ENCODE assay signal across 26 mouse cellular contexts in the genomic region with DNA sequence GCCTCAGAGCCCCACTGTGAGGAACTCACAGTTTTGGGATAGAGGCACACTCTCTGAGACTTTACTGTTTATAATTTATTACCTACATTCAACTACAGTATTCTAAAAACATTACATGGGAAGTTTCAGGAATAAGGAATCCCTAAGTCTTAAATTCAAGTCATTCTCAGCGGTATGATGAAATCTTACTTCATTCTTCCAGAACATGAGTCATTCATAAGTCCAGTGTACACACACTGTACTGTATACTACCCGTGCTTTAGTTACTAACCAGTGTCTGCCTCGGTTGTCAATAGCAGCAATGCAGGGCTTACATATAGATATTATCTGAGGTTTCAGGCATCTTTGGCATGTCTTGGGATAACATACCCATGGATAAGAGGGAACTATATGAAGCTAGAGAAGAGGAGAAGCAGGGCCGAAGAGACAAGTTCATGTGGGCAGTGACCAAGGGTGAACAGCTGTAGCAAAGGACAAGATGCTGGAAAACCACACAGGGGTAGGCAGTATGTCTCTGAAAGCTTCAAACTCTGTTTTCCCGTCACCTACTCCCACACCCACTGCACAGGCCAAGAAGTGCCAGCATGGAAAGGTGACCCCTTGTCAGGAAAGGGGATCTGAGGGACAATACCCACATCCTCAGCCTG. TPM values are rescaled to one million over a fixed set of nuclear protein-coding genes. Genes with fewer than 3 reads are reported as not detected.
DNase-seq lines count a peak whose midpoint lies in the region; ATAC-seq and TF ChIP-seq lines count a peak whose summit lies in the region.
"Had no signal": no experiment of that assay in that cellular context is flagged by ENCODE, and none has a peak within 500 bp of the region (broad histone marks: within the 10 kb centered on the region; RNA-seq: fewer than 3 reads in every experiment).

No protein-coding gene starts in this region.

- no peaks in the 10 kb centered on the region for H3K9me3 ChIP-seq in heart, embryonic 12.5 days (replicated peaks)
- H3K9me3 ChIP-seq: embryonic facial prominence, embryonic 10.5 days; embryonic facial prominence, embryonic 12.5 days; forebrain, embryonic 10.5 days; forebrain, embryonic 13.5 days; forebrain, embryonic 15.5 days had no signal

- no peak overlapping the region for H3K9ac ChIP-seq in heart, embryonic 12.5 days
- H3K9ac ChIP-seq: embryonic facial prominence, embryonic 12.5 days; forebrain, embryonic 13.5 days; forebrain, embryonic 15.5 days; forebrain, postnatal 0 days had no signal

- no peak for TF ChIP-seq CTCF in C2C12 (IDR thresholded peaks at IDR 0.05; ENCODE audit: control insufficient read depth, insufficient read depth, insufficient read length)
- TF ChIP-seq CTCF in embryonic fibroblast, embryonic 13.5 days (IDR thresholded peaks at IDR 0.05; ENCODE audit: borderline replicate concordance, insufficient read depth, low read length), result no peak

- no peaks in the 10 kb centered on the region for H3K79me2 ChIP-seq in C2C12 (ENCODE audit: control insufficient read depth, insufficient read depth)

- peak overlapping the region; percentile 86 for H3K27ac ChIP-seq in embryonic fibroblast, embryonic 13.5 days (ENCODE audit: insufficient read depth, low read length)
- no peak overlapping the region for H3K27ac ChIP-seq in heart, embryonic 12.5 days (ENCODE audit: poor library complexity, severe bottlenecking)
- H3K27ac ChIP-seq: embryonic facial prominence, embryonic 10.5 days; embryonic facial prominence, embryonic 12.5 days; forebrain, embryonic 10.5 days; forebrain, embryonic 13.5 days; forebrain, embryonic 15.5 days had no signal

- H3K4me1 ChIP-seq in embryonic fibroblast, embryonic 13.5 days (ENCODE audit: control insufficient read depth, insufficient read depth, low read length), result peaks cover 3% of the 10 kb centered on the region
- H3K4me1 ChIP-seq in heart, embryonic 12.5 days (replicated peaks), result peaks cover 11% of the 10 kb centered on the region
- H3K4me1 ChIP-seq: embryonic facial prominence, embryonic 10.5 days; embryonic facial prominence, embryonic 12.5 days; forebrain, embryonic 10.5 days; forebrain, embryonic 13.5 days; forebrain, embryonic 15.5 days had no signal

- TF ChIP-seq POLR2A in embryonic fibroblast, embryonic 13.5 days (IDR thresholded peaks at IDR 0.05; ENCODE audit: low read depth, low read length), result no peak

- no peaks in the 10 kb centered on the region for H3K79me3 ChIP-seq in C2C12 (ENCODE audit: low read depth)

- no peaks in the 10 kb centered on the region for H3K27me3 ChIP-seq in C2C12 (ENCODE audit: control insufficient read depth, insufficient read depth, insufficient read length)
- H3K27me3 ChIP-seq in heart, embryonic 12.5 days (replicated peaks), result no peaks in the 10 kb centered on the region
- H3K27me3 ChIP-seq: embryonic facial prominence, embryonic 12.5 days; forebrain, embryonic 13.5 days; forebrain, embryonic 15.5 days; Patski had no signal

- H3K36me3 ChIP-seq in C2C12 (ENCODE audit: control insufficient read depth, insufficient read depth), result no peaks in the 10 kb centered on the region
- H3K36me3 ChIP-seq in heart, embryonic 12.5 days, result no peaks in the 10 kb centered on the region
- H3K36me3 ChIP-seq: embryonic facial prominence, embryonic 10.5 days; embryonic facial prominence, embryonic 12.5 days; forebrain, embryonic 10.5 days; forebrain, embryonic 15.5 days had no signal

- H3K4me2 ChIP-seq in heart, embryonic 12.5 days, result no peak overlapping the region
- H3K4me2 ChIP-seq: embryonic facial prominence, embryonic 12.5 days; forebrain, embryonic 13.5 days; forebrain, embryonic 15.5 days had no signal

- ATAC-seq in heart, embryonic 12.5 days (ENCODE audit: insufficient number of reproducible peaks, low FRiP score), result no peak
- ATAC-seq: activated CD4-positive, CD25-positive, alpha-beta regulatory T cell, adult 4 months; forebrain, embryonic 13.5 days; forebrain, embryonic 15.5 days; forebrain, postnatal 0 days; Patski had no signal

- intact Hi-C loops in heart, postnatal 36 days (cut with DNase I), result no loop called here

- no peak overlapping the region for H3ac ChIP-seq in C2C12 (ENCODE audit: control insufficient read depth, insufficient read length, low read depth)

- 75% methylated on average over 5 of the region's 5 CpGs for WGBS in heart, embryonic 12.5 days

- no peak overlapping the region for H3K4me3 ChIP-seq in C2C12 (ENCODE audit: insufficient read depth, poor library complexity, severe bottlenecking)
- H3K4me3 ChIP-seq in embryonic fibroblast, embryonic 13.5 days (ENCODE audit: insufficient read depth, low read length), result no peak overlapping the region
- H3K4me3 ChIP-seq in heart, embryonic 12.5 days, result no peak overlapping the region
- H3K4me3 ChIP-seq: embryonic facial prominence, embryonic 10.5 days; embryonic facial prominence, embryonic 12.5 days; erythroblast, embryonic 14.5 days; forebrain, embryonic 10.5 days; forebrain, embryonic 13.5 days; forebrain, embryonic 15.5 days had no signal

- peak; percentile 54 for DNase-seq in heart, adult 11 months
- DNase-seq in heart, postnatal 36 days, result no peak
- no peak for DNase-seq in embryo, embryonic 10 days (ENCODE audit: low spot score)
- no peak for DNase-seq in adrenal gland, adult 18-20 months (ENCODE audit: low spot score in 2 of 2)
- DNase-seq: adrenal gland, adult 2 months; adrenal gland, postnatal 10 days; adrenal gland, postnatal 25 days; B cell, adult 2 months; cerebellum, adult 11 months; cerebellum, adult 18-20 months; cerebellum, adult 8-10 months; cerebellum, adult 9-11 months; cerebellum, postnatal 14 days; cerebellum, postnatal 36 days; forebrain, postnatal 0 days had no signal

TF ChIP-seq in C2C12, 6 proteins besides CTCF, POLR2A, EP300 and RAD21:
- TF ChIP-seq FOSL1 (IDR thresholded peaks at IDR 0.05; ENCODE audit: insufficient read depth, low read length, poor library complexity, severe bottlenecking) (no peak), MYOG (IDR thresholded peaks at IDR 0.05; ENCODE audit: control insufficient read depth, extremely low read depth, insufficient read length) (no peak), MYOD1 (IDR thresholded peaks at IDR 0.05; ENCODE audit: control insufficient read depth, insufficient read length, low read depth) (peak; percentile 32), CEBPB (IDR thresholded peaks at IDR 0.05; ENCODE audit: low read depth) (peak; percentile 58), USF1 (IDR thresholded peaks at IDR 0.05; ENCODE audit: low read depth) (no peak)
TF ChIP-seq in C2C12: peak in this region for 2.

RNA-seq across cellular contexts. Expression of a gene that starts 55.5 kb away (rescaled TPM):
- 10 to 100 TPM; 17.2 to 18.9 TPM for total RNA-seq in heart, postnatal 36 days (2021)
- 38.0 TPM for polyA plus RNA-seq in C2C12 (2012; fragmentation: generic; extraction: Trizol)
- 36.6 and 41.6 TPM in 2 replicates for polyA plus RNA-seq in embryonic fibroblast, embryonic 13.5 days (2011; ENCODE audit: insufficient read length, low read depth, missing spikeins)
- 100 to 1,000 TPM; 107 to 163 TPM for total RNA-seq in adrenal gland, adult 18-20 months (2021)
- 7.0 TPM in 2 replicates for polyA plus RNA-seq in heart, embryonic 12.5 days (2016; fragmentation: Nextera tagmentation; extraction: Ambion mirVana)
